Mouse (Mus musculus): ENCODE data around the gene Gm28035.

The Gm28035 gene

GRCm38 (mm10) chr2:30240267-30240666 is at the start of gene Gm28035:
Gene Gm28035 (plus strand): TSS chr2:30240567.
- DNase-seq (ENCODE audit: low read depth, low spot score): no peak

GRCm38 (mm10) chr2:30191790-30192580 is 48.4 kb upstream of the Gm28035 start:
- DNase-seq (ENCODE audit: low read depth, low spot score): no peak

GRCm38 (mm10) chr2:30194656-30195055 is 45.7 kb upstream of the Gm28035 start:
- no peak for DNase-seq (ENCODE audit: low read depth, low spot score)

GRCm38 (mm10) chr2:30198021-30198420 is 42.3 kb upstream of the Gm28035 start:
- DNase-seq (ENCODE audit: low read depth, low spot score): no peak

- no peak for DNase-seq (ENCODE audit: low read depth, low spot score)
Observed at GRCm38 (mm10) chr2:30199984-30200383, 40.4 kb upstream of the Gm28035 start.

GRCm38 (mm10) chr2:30200388-30200925 is 39.9 kb upstream of the Gm28035 start:
- DNase-seq (ENCODE audit: low read depth, low spot score): no peak

GRCm38 (mm10) chr2:30203439-30203838 is 36.9 kb upstream of the Gm28035 start:
- no peak for DNase-seq (ENCODE audit: low read depth, low spot score)

GRCm38 (mm10) chr2:30205255-30205628 is 35.1 kb upstream of the Gm28035 start:
- no peak for DNase-seq (ENCODE audit: low read depth, low spot score)

GRCm38 (mm10) chr2:30205629-30206357 is 34.6 kb upstream of the Gm28035 start, which contains the start of gene Kyat1:
Gene Kyat1 (minus strand): TSS chr2:30205847.
- peak; percentile 90 for DNase-seq (ENCODE audit: low read depth, low spot score)

GRCm38 (mm10) chr2:30207401-30207800 is 33.0 kb upstream of the Gm28035 start:
- DNase-seq (ENCODE audit: low read depth, low spot score): no peak

- DNase-seq (ENCODE audit: low read depth, low spot score): no peak
Observed at GRCm38 (mm10) chr2:30207886-30208285, 32.5 kb upstream of the Gm28035 start.

- no peak for DNase-seq (ENCODE audit: low read depth, low spot score)
Observed at GRCm38 (mm10) chr2:30211408-30212168, 28.8 kb upstream of the Gm28035 start.

- DNase-seq (ENCODE audit: low read depth, low spot score): no peak
Observed at GRCm38 (mm10) chr2:30212169-30212545, 28.2 kb upstream of the Gm28035 start.

- DNase-seq (ENCODE audit: low read depth, low spot score): no peak
Observed at GRCm38 (mm10) chr2:30212951-30213350, 27.4 kb upstream of the Gm28035 start.

GRCm38 (mm10) chr2:30214745-30215144 is 25.6 kb upstream of the Gm28035 start:
- no peak for DNase-seq (ENCODE audit: low read depth, low spot score)

GRCm38 (mm10) chr2:30215493-30215892 is 24.9 kb upstream of the Gm28035 start:
- no peak for DNase-seq (ENCODE audit: low read depth, low spot score)

GRCm38 (mm10) chr2:30216293-30216692 is 24.1 kb upstream of the Gm28035 start:
- DNase-seq (ENCODE audit: low read depth, low spot score): no peak

GRCm38 (mm10) chr2:30235593-30235992 is 4.8 kb upstream of the Gm28035 start:
- DNase-seq (ENCODE audit: low read depth, low spot score): no peak

- DNase-seq (ENCODE audit: low read depth, low spot score): no peak
Observed at GRCm38 (mm10) chr2:30236426-30237198, 3.8 kb upstream of the Gm28035 start.

GRCm38 (mm10) chr2:30237199-30237880 is 3.0 kb upstream of the Gm28035 start, which contains the start of gene Lrrc8a:
Gene Lrrc8a (plus strand): TSS chr2:30237715.
- DNase-seq (ENCODE audit: low read depth, low spot score): peak; percentile 94

All from brain, embryonic 18.5 days (tissue).